Mouse (Mus musculus) T-helper 1 cell (primary cell): ENCODE data around the gene Cacna2d4.

Experiments used
- in situ Hi-C: fragments of 300-600 bp; cut with MboI, MseI; formaldehyde crosslinking; loops from one replicate; pipeline ENCODE4 v1.15.1; 2025; ENCODE audit warnings: high pct_unique_total_duplicates

The Cacna2d4 gene

GRCm38 (mm10) chr6:119220297-119220696 lies 16.0 kb upstream of the Cacna2d4 start:
- in situ Hi-C loops = loop anchor here (5.0 kb wide), 2 partner anchors 117 to 227 kb away; no protein-coding TSS in a partner anchor

- in situ Hi-C loops = loop anchor here (5.0 kb wide), 2 partner anchors 113 to 223 kb away; no protein-coding TSS in a partner anchor
These were observed 11.7 kb upstream of the Cacna2d4 start for GRCm38 (mm10) chr6:119224451-119225195.

GRCm38 (mm10) chr6:119225226-119225625 lies 11.1 kb upstream of the Cacna2d4 start:
- in situ Hi-C loops = no loop called here

DNA sequence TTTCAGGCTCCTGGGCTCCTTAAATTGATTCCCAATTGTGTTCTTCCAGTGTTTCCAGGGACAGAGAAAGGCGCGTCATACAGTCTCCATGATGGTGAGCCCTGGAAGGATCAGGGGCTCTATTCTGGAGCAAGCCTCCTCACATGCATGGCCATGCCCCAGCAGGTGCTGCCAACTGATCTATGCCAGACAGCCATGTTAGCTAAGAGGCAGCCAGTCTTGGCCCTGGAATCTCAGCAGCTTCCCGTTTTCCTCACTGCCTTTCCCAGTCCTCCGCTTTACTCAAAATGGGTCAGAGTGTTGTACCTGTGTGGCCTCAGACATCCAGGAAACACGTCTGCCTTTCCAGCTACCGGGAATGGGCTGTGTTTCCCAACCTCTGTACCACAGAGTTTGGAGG lies 10.6 kb upstream of the Cacna2d4 start:
- in situ Hi-C loops = no loop called here

DNA sequence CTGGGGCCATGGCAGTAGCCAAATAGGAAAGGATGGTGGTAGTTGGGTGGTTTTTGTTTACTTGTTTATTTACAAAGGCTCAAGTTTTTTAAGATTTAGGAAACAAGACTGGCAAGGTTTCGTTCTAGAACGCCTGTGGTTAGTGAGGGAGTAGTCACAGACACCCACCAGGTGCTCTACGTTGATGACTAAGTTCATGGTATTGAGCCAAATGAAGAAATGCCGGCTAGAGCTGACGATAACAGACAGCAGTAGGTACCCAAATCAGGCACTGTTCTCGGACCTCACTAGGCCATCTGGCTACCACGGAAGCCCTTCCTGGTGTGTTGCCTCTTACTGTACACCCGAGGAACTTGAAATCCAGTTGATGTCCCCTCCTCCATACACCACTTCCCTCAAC lies 9.3 kb upstream of the Cacna2d4 start:
- in situ Hi-C loops = no loop called here

GRCm38 (mm10) chr6:119228861-119229603 lies 7.3 kb upstream of the Cacna2d4 start:
- in situ Hi-C loops = no loop called here

DNA sequence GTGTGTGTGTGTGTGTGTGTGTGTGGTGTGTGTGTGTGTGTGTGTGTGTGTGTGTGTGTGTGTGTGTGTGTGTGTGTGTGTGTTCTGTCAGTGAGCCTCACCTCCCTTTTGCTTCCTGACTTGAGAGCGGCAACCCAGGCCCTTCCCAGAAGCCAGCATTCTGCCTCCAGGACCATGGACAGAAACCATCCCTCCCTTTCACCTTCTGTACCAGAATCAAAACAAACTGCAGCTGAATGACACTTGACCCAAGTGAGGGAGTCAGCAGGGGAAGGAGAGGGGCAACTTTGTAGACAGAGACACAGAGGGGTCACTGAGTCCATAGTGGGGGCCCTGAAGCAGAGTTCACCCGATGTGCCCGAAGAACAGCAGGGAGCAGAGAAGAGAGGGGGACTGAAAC lies 3.3 kb upstream of the Cacna2d4 start:
- in situ Hi-C loops = no loop called here

DNA sequence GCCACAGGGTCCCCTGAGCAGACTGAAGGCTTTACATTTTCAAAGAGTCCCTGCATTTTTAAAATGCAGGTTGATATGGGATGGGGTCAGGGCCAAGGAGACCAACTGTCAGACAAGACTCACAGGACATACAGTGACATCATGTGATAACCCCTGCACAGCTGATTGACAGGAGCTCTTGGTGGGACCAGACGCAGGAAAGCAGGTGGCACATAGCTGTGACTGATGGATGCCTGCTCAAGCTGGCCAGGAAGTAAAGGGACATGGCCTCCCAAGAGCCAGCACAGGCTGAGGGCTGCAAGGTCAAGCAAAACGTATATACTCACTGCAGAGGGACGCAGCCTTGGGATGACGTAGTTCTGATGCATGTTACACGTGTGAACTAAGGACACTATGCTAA lies 885 bp upstream of the Cacna2d4 start:
- in situ Hi-C loops = no loop called here

DNA sequence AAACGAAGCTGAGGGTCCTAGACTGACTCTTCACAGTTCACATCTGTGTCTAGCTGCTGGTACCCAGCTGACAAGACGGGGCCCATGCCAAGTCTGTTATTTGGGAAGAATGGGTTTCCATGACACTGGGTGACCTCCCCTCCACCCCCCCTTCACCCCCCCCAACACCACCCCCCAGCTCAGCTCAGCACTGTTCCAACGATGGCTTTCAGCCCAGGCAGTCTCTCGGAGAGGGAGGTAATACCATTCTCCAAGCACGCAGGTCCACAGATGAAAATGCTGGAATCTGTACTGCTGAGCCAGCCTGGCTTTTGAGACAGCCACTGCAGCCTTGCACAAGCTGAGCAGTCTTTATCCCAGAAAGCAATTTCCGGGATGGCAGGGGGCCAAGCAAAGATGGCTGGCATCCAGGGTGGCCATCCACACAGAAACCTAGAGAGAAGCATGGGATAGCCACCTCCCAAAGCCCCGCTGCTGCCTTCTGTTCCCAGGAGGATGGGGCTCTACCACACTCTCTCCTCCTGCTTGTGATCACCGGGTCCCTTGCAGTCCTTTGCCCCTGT lies 1.2 kb downstream of the Cacna2d4 start:
- in situ Hi-C loops = no loop called here

DNA sequence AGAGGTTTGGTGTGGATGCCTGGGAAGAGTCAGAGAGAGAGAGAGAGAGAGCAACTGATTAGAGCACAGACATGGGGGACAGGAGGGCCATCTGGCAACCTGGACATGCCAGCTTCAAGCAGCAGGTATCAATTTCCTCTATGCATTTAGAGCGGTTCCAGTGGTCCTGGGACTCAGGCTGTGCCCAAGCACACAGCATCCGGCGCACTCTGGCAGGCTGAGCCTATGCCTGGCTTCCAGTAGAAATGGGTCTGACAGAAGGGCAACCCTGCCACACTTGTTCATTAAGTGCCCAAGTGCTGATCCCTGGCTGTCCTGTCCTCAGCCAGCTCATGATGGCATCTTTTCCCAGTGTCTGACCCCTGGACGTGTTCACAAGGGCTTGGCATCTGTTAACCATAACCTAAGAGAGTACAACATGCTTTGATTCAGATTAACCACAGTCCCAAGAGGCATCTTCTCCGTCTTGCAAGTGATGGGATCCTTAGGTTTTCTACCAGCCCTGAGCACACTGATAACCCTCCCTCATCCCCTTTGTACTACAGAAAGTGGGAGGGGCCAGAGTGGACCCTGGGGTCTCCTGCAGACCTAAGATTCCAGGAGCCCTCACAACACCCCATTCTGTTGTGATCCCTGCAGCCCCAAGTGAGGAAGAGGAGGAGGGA lies 3.1 kb downstream of the Cacna2d4 start:
- in situ Hi-C loops = no loop called here

GRCm38 (mm10) chr6:119240256-119240655 lies 3.9 kb downstream of the Cacna2d4 start:
- in situ Hi-C loops = no loop called here

DNA sequence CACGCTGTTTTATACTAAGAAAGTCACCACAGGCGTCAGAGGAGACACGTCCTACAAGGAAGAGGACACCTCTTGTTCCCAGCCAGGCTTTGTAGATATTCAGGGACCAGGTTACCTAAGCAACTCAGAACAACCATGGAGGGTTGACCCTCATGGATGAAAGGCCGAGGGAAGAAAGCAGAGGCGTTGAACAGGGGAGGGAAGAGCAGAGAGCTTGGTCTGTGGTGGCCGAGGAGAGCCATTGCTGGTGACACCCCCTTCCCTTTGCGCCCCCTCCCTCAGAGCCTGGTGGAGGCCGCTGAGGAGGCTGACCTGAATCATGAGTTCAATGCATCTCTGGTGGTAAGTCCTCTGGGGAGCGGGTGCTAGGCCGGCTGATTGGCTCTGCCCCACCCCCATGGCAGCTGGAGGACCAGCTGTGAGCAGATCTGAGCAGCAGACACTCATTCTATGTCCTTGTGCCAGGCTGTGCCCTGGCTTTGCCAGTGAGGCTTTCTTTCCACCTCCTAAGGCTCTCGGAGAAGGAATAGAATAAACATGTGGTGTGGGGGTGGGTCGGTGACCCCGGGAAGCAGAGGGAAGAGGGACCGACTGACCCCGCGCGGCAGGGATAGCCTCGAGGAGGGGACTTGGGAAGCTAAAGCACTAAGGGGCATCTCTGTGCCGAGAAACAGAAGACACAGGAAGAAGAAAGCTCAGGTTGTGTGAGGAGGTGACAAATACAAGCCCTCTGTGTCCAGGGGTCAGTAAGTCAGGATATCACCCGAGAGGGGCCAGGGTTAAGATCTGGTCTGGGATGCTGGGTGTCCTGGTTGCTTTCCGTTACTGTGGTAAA lies 4.8 kb downstream of the Cacna2d4 start:
- in situ Hi-C loops = no loop called here

- in situ Hi-C loops = no loop called here
These were observed 9.8 kb downstream of the Cacna2d4 start for GRCm38 (mm10) chr6:119246082-119246481.

DNA sequence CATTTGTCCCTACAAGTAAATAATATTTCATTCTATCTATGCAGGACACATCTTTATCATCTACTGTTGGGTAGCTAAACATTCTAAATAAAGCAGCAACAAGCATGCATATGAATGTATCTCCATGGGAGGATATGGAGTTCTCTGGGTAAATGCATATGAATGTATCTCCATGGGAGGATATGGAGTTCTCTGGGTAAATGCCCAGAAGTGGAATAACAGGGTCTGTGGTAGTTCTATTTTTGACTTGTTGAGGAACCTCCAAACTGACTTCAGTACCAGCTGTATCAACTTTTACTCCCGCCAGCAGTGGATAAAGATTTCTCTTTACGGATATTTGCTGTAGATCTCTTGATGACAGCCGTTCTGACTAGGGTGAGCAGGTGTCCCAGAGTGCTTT lies 12.3 kb downstream of the Cacna2d4 start:
- in situ Hi-C loops = no loop called here

DNA sequence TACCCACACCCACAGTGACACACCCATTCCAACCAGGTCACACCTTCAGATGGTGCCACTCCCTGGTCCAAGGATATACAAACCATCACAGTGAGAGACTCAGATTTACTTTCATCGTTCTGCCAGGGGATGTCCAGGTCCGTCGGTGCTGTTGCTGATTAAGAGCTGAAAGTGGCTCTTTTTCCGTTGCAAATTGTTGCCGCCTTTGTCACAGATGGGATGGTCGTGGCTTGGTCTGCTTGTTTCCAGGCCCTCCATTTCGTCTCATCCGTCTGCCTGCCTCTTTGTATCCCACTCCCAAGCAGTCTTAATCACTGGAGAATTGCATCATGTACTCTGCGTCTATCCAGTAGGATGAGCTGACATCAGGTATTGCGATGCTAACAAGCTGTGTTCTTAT lies 13.4 kb downstream of the Cacna2d4 start:
- in situ Hi-C loops = no loop called here

DNA sequence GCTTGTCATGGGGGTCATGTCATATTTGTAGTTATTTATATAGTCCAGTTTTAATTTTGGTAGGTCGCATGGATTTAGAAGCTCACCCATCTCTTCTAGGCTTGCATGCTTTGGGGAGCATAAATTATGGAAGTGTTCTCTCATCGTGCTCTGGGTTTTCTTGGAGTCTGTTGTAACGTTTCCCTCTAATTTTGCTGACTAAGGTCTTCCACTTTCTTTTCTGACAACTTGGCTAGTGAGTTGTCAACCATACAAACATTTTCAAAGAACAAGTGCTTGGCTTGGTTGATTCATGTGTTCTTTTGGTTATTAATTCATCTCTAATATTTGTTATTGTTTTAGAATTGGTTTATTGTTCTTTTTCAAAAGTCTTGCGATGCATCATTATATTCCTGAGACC lies 15.4 kb downstream of the Cacna2d4 start:
- in situ Hi-C loops = no loop called here

GRCm38 (mm10) chr6:119276713-119277112 lies 40.4 kb downstream of the Cacna2d4 start:
- in situ Hi-C loops = no loop called here

- in situ Hi-C loops = no loop called here
These were observed 44.4 kb downstream of the Cacna2d4 start for GRCm38 (mm10) chr6:119280761-119281160.

- in situ Hi-C loops = no loop called here
These were observed 65.0 kb downstream of the Cacna2d4 start for GRCm38 (mm10) chr6:119301310-119301709.

- in situ Hi-C loops = no loop called here
These were observed 67.0 kb downstream of the Cacna2d4 start for GRCm38 (mm10) chr6:119303331-119303730.

- in situ Hi-C loops = no loop called here
These were observed 71.6 kb downstream of the Cacna2d4 start for GRCm38 (mm10) chr6:119307867-119308413.
